Mouse (Mus musculus) stomach, embryonic 15.5 days (tissue): ENCODE measurements around the gene Lrrc4. TPM values are rescaled to one million over a fixed set of nuclear protein-coding genes. Genes with fewer than 3 reads are reported as not detected.

Experiments
- ATAC-seq: fragments of 200-750 bp; cut with Nextera tagmentation; 2 replicates; pipeline ENCODE4 v1.8.0; 2017; ENCODE audit warnings: low read depth, moderate number of reproducible peaks, moderate TSS enrichment; ENCODE audit not compliant: insufficient read depth, low FRiP score
- H3K27ac ChIP-seq: fragments of 300-500 bp; sonication (generic); 2 replicates; pipeline ENCODE4 v1.5.1; 2015; ENCODE audit warnings: mild to moderate bottlenecking, inconsistent platforms
- H3K27me3 ChIP-seq: fragments of 300-500 bp; sonication (generic); replicated peaks from 2 replicates; pipeline ENCODE4 v1.6.1; 2015; ENCODE audit warnings: inconsistent platforms
- H3K36me3 ChIP-seq: fragments of 300-500 bp; sonication (generic); 2 replicates; pipeline ENCODE4 v1.6.1; 2015; ENCODE audit warnings: inconsistent platforms
- H3K4me1 ChIP-seq: fragments of 300-500 bp; sonication (generic); 2 replicates; pipeline ENCODE4 v1.6.1; 2015; ENCODE audit warnings: inconsistent platforms
- H3K4me2 ChIP-seq: fragments of 300-500 bp; sonication (generic); 2 replicates; pipeline ENCODE4 v1.6.1; 2015; ENCODE audit warnings: mild to moderate bottlenecking, inconsistent platforms
- H3K4me3 ChIP-seq: fragments of 300-500 bp; sonication (generic); replicated peaks from 2 replicates; pipeline ENCODE4 v1.5.1; 2015; ENCODE audit warnings: inconsistent platforms
- H3K9ac ChIP-seq: fragments of 300-500 bp; sonication (generic); 2 replicates; pipeline ENCODE4 v1.6.1; 2015; ENCODE audit warnings: inconsistent platforms
- H3K9me3 ChIP-seq: fragments of 300-500 bp; sonication (generic); 2 replicates; pipeline ENCODE4 v1.6.1; 2016; ENCODE audit warnings: inconsistent platforms
- WGBS: fragments of 180-500 bp; shearing (Covaris S2); methylation state at CpG from one replicate; pipeline ENCODE4 v1.1.7; 2015; 5-methylcytosine and 5-hydroxymethylcytosine counted together
- polyA plus RNA-seq: library from polyadenylated mRNA; unstranded; fragments of >200 nt; fragmentation: Nextera tagmentation; extraction: Ambion mirVana; gene quantifications from 2 replicates; pipeline ENCODE4 v1.2.1, GENCODE M21; 2015

Lrrc4 gene
- polyA plus RNA-seq, 1 experiment from 2014 or later, result 0.41 TPM

- Histone ChIP-seq H3K4me3 (no peak overlapping the region), H3K9ac (no peak overlapping the region), H3K4me2 (no peak overlapping the region), H3K27me3 (no peaks in the 10 kb centered on the region), H3K36me3 (no peaks in the 10 kb centered on the region), H3K9me3 (no peaks in the 10 kb centered on the region), H3K4me1 (0 out of 2 replicates have a peak, but pooled peaks cover 2% of the 10 kb centered on the region), H3K27ac (no peak overlapping the region)
- no peak for ATAC-seq
- WGBS, result 59% methylated on average over 4 of the region's 4 CpGs
These were observed 151.0 kb downstream of the Lrrc4 start for GRCm38 (mm10) chr6:28680537-28680936.

- ATAC-seq, result no peak
- 84% methylated on average over 1 of the region's 1 CpGs for WGBS
- H3K4me3 ChIP-seq, result no peak overlapping the region
- H3K27me3 ChIP-seq, result no peaks in the 10 kb centered on the region
- no peaks in the 10 kb centered on the region for H3K9me3 ChIP-seq
- no peak overlapping the region for H3K9ac ChIP-seq
- 0 out of 2 replicates have a peak, but pooled peaks cover 2% of the 10 kb centered on the region for H3K4me1 ChIP-seq
- H3K36me3 ChIP-seq, result no peaks in the 10 kb centered on the region
- no peak overlapping the region for H3K27ac ChIP-seq
- H3K4me2 ChIP-seq, result no peak overlapping the region
These were observed 152.7 kb downstream of the Lrrc4 start for GRCm38 (mm10) chr6:28678896-28679295.

DNA sequence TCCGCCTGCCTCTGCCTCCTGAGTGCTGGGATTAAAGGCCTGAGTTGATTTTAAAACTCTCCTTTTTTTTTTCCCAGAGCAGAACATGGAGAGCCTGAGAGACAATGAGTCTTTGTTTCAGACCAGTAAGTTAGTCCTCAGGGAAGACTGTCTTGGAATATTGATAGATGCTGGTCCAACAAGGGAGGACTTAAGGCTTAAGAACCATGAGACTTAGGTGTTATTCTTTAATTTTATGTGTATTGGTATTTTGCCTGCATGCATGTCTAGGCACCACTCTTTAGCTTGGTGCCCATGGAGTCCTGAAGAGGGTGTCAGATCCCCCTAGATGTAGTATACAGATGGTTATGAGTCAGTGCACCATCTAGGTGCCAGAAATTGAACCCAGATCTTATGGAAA is 156.9 kb downstream of the Lrrc4 start:
- H3K27me3 ChIP-seq, result no peaks in the 10 kb centered on the region
- no peaks in the 10 kb centered on the region for H3K4me1 ChIP-seq
- no peaks in the 10 kb centered on the region for H3K36me3 ChIP-seq
- no peak for ATAC-seq
- H3K27ac ChIP-seq, result no peak overlapping the region
- H3K4me2 ChIP-seq, result no peak overlapping the region
- H3K9ac ChIP-seq, result no peak overlapping the region
- 91% methylated on average over 1 of the region's 1 CpGs for whole genome bisulfite sequencing
- H3K4me3 ChIP-seq, result no peak overlapping the region
- H3K9me3 ChIP-seq, result no peaks in the 10 kb centered on the region

GRCm38 (mm10) chr6:28672388-28672787 is 159.2 kb downstream of the Lrrc4 start:
- 96% methylated on average over 1 of the region's 1 CpGs for WGBS
- Histone ChIP-seq H3K27ac (no peak overlapping the region), H3K4me2 (no peak overlapping the region), H3K4me1 (no peaks in the 10 kb centered on the region), H3K27me3 (no peaks in the 10 kb centered on the region), H3K9me3 (no peaks in the 10 kb centered on the region), H3K9ac (no peak overlapping the region), H3K4me3 (no peak overlapping the region), H3K36me3 (no peaks in the 10 kb centered on the region)
- ATAC-seq, result no peak

DNA sequence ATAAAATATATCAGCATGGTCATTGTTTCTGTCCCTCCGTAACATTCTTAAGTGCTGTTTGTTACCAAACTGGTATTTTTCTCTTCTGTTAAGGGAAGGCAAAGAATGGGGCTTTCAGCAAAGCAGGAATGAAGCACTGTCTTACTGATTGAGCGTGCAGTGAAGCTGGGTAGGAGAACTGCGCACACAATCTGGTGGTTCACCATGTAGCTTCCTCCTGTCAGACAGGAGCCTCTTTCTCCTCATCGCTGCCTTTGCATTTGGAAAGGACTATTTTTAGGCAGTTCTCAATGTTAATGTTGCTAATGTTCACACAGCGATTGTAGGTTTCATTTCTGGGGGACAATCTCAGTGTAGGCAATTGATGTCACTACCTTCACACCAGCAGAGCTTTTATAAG is 162.3 kb downstream of the Lrrc4 start:
- 91% methylated on average over 5 of the region's 5 CpGs for WGBS
- Histone ChIP-seq H3K4me2 (no peak overlapping the region), H3K9me3 (no peaks in the 10 kb centered on the region), H3K27me3 (no peaks in the 10 kb centered on the region), H3K36me3 (no peaks in the 10 kb centered on the region), H3K9ac (no peak overlapping the region), H3K27ac (no peak overlapping the region), H3K4me1 (no peaks in the 10 kb centered on the region), H3K4me3 (no peak overlapping the region)
- ATAC-seq, result no peak

DNA sequence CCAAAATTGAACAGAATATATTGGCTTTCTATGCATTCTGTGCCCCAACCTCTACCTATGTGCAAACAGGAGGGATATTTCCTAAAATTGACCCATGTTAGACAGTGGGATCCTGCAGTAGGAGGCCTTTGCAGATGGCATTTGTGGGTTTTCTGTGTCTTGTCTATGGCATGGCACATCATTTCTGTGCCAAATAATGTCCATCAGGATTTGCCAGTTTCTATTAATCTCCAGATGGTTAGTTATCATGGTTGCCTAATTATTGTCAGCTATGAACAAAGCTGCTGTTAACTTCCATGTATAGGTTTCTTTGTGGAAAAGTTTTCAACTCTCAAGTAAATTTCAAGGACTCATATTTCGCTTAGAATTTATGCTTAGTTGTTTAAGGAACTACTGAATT is 164.0 kb downstream of the Lrrc4 start:
- no peak overlapping the region for H3K4me2 ChIP-seq
- H3K27me3 ChIP-seq, result no peaks in the 10 kb centered on the region
- ATAC-seq, result no peak
- H3K27ac ChIP-seq, result no peak overlapping the region
- H3K9me3 ChIP-seq, result no peaks in the 10 kb centered on the region
- H3K36me3 ChIP-seq, result no peaks in the 10 kb centered on the region
- H3K9ac ChIP-seq, result no peak overlapping the region
- 90% methylated on average over 1 of the region's 1 CpGs for WGBS
- no peaks in the 10 kb centered on the region for H3K4me1 ChIP-seq
- no peak overlapping the region for H3K4me3 ChIP-seq

GRCm38 (mm10) chr6:28664716-28665115 is 166.8 kb downstream of the Lrrc4 start:
- H3K4me3 ChIP-seq, result no peak overlapping the region
- 82% methylated on average over 3 of the region's 3 CpGs for WGBS
- ATAC-seq, result no peak

GRCm38 (mm10) chr6:28663670-28664069 is 167.9 kb downstream of the Lrrc4 start:
- no peaks in the 10 kb centered on the region for H3K9me3 ChIP-seq
- no peak overlapping the region for H3K4me2 ChIP-seq
- H3K4me1 ChIP-seq, result no peaks in the 10 kb centered on the region
- H3K36me3 ChIP-seq, result no peaks in the 10 kb centered on the region
- H3K9ac ChIP-seq, result no peak overlapping the region
- no peak for ATAC-seq
- no peak overlapping the region for H3K27ac ChIP-seq
- WGBS, result 94% methylated on average over 5 of the region's 5 CpGs
- H3K4me3 ChIP-seq, result no peak overlapping the region
- no peaks in the 10 kb centered on the region for H3K27me3 ChIP-seq

More at GRCm38 (mm10) chr6:28664716-28665115, 166.8 kb downstream of the Lrrc4 start:
- no peaks in the 10 kb centered on the region for H3K9me3 ChIP-seq
- H3K27me3 ChIP-seq, result no peaks in the 10 kb centered on the region
- H3K9ac ChIP-seq, result no peak overlapping the region
- no peak overlapping the region for H3K27ac ChIP-seq
- H3K4me2 ChIP-seq, result no peak overlapping the region
- H3K4me1 ChIP-seq, result no peaks in the 10 kb centered on the region
- no peaks in the 10 kb centered on the region for H3K36me3 ChIP-seq

DNA sequence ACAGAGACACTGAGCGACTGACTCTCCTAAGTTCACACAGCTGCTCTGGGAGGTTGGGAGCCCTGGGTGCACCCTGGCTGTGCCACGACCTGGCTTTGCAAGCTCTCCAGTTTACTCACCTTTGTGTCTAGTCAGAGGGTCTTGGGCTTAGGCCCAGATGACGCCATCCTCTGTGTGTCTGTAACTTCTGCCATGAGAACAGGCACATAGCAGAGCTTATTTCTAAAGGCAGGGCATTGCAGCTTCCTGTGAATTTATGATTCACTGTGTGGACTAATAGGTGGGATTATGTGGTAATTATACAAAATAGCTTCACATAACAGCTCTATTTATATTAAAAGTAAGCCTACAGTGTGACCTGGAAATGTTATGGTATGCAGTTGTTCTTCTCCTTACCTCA is 168.5 kb downstream of the Lrrc4 start:
- WGBS, result 82% methylated on average over 3 of the region's 3 CpGs

GRCm38 (mm10) chr6:28656511-28656910 is 175.0 kb downstream of the Lrrc4 start:
- no peak overlapping the region for H3K4me3 ChIP-seq
- H3K4me2 ChIP-seq, result no peak overlapping the region
- H3K9ac ChIP-seq, result no peak overlapping the region
- H3K36me3 ChIP-seq, result no peaks in the 10 kb centered on the region
- no peak overlapping the region for H3K27ac ChIP-seq
- no peaks in the 10 kb centered on the region for H3K27me3 ChIP-seq
- no peak for ATAC-seq
- no peaks in the 10 kb centered on the region for H3K4me1 ChIP-seq
- 94% methylated on average over 5 of the region's 5 CpGs for WGBS
- H3K9me3 ChIP-seq, result no peaks in the 10 kb centered on the region

More for the DNA sequence above, 168.5 kb downstream of the Lrrc4 start:
- Histone ChIP-seq H3K27me3 (no peaks in the 10 kb centered on the region), H3K9ac (no peak overlapping the region), H3K4me1 (no peaks in the 10 kb centered on the region), H3K27ac (no peak overlapping the region), H3K9me3 (no peaks in the 10 kb centered on the region), H3K4me2 (no peak overlapping the region), H3K36me3 (no peaks in the 10 kb centered on the region), H3K4me3 (no peak overlapping the region)
- ATAC-seq, result no peak

DNA sequence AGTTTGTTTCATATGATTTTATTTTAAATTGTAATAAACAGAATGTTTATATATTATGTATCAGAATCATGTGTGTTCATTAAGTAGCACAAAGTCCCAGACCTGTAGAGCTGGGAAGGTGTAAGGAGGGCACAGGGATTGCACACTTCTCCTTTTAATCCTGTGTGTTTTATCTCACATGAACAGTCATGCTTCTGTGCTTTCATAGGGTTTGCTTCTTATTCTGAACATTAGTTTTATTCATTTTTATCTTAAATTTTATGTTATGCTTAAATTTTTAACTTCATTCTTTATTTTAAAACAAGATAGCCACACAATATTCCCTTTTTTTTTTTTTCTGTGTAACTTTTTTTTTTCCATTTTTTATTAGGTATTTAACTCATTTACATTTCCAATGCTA is 186.3 kb downstream of the Lrrc4 start:
- H3K4me2 ChIP-seq, result no peak overlapping the region
- H3K9ac ChIP-seq, result no peak overlapping the region
- H3K27me3 ChIP-seq, result no peaks in the 10 kb centered on the region
- no peak overlapping the region for H3K27ac ChIP-seq
- no peaks in the 10 kb centered on the region for H3K4me1 ChIP-seq
- no peaks in the 10 kb centered on the region for H3K36me3 ChIP-seq
- H3K4me3 ChIP-seq, result no peak overlapping the region
- no peak for ATAC-seq
- H3K9me3 ChIP-seq, result no peaks in the 10 kb centered on the region

DNA sequence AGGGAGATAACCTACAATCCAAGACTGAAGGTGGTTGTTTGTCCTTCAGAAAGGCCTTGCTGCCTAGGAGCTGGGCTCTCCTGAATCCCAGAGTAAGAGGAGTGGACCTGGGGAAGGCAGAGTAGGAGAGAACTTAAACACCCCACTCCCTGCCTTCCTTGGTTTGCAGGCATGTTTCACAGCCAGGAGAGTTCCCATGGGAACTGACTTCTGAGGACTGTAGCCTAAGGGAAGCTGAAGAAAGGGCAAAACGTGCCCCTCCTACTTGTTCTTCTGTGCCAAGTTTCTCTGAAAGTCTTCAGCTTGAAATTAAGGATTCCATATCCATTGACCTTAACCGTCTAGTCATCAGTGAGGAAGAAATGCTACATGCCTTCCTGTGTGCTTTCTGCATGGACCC is 188.6 kb downstream of the Lrrc4 start:
- Histone ChIP-seq H3K36me3 (no peaks in the 10 kb centered on the region), H3K4me3 (no peak overlapping the region), H3K27me3 (no peaks in the 10 kb centered on the region), H3K4me2 (no peak overlapping the region), H3K9me3 (no peaks in the 10 kb centered on the region), H3K27ac (no peak overlapping the region), H3K4me1 (0 out of 2 replicates have a peak, but pooled peaks cover 3% of the 10 kb centered on the region), H3K9ac (no peak overlapping the region)
- no peak for ATAC-seq
- WGBS, result 54% methylated on average over 2 of the region's 2 CpGs

- Histone ChIP-seq H3K27me3 (no peaks in the 10 kb centered on the region), H3K36me3 (no peaks in the 10 kb centered on the region), H3K9me3 (no peaks in the 10 kb centered on the region), H3K9ac (no peak overlapping the region), H3K4me2 (no peak overlapping the region), H3K4me3 (no peak overlapping the region), H3K4me1 (0 out of 2 replicates have a peak, but pooled peaks cover 3% of the 10 kb centered on the region), H3K27ac (no peak overlapping the region)
- ATAC-seq, result no peak
- WGBS, result 77% methylated on average over 5 of the region's 5 CpGs
These were observed 191.5 kb downstream of the Lrrc4 start for GRCm38 (mm10) chr6:28640088-28640487.
